Mouse (Mus musculus): ENCODE measurements around the gene Atg13. TPM values are rescaled to one million over a fixed set of nuclear protein-coding genes. Genes with fewer than 3 reads are reported as not detected.

Gene Atg13
- total RNA-seq, 2 experiments from 2014 or later: 10.1 to 22.0 TPM

GRCm38 (mm10) chr2:91650360-91650995 lies 59.9 kb downstream of the Atg13 start:
- peak; percentile 42 for ATAC-seq (replicated peaks; ENCODE audit: low FRiP score, low TSS enrichment, poor library complexity, severe bottlenecking)

DNA sequence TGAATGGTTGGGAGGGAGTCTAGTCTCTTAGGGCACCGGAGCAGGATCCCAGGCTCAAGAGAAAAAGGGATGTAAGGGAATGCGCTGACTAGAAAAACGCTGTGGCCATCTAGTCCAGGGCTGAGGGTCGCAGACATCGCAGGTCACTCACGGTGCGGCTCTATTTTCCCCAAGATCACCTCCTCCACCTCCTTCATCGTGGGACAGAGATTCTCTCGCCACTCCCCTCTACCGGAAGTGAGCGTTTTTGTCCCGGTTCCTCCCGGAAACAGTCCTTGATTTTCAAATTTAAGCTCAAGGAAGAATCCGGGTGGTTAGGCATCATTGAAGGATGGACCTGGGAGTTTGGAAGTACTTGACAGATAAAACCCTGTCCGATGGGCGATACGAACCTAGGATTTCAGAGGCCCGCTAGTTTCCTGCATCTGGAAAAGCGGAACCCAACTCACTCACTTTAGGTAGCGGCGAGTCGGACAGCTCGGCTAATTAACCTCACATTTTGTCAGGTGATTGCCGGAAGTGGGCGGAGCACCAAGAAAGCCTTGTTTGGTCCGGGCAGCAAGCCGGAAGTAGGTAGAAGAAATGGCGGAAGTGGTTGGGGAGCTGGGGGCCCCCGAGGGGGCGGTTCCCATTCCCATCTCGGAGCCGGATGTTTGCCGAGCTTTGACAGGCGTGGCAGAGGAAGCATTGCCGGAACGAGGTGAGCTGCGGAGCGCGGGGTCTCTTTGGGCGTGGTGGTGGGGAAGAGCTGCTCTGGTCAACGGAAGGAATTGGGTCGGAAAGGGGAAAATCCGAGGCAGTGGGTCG lies 60.6 kb downstream of the Atg13 start, which contains the start of the genes Zfp408 and Arhgap1:
Zfp408 (minus strand) TSS at position 239 of the 807 bp plus-strand sequence.
Arhgap1 (plus strand) TSS at position 308 of the 807 bp plus-strand sequence.
- peak; percentile 90 for ATAC-seq (replicated peaks; ENCODE audit: low FRiP score, low TSS enrichment, poor library complexity, severe bottlenecking)

DNA sequence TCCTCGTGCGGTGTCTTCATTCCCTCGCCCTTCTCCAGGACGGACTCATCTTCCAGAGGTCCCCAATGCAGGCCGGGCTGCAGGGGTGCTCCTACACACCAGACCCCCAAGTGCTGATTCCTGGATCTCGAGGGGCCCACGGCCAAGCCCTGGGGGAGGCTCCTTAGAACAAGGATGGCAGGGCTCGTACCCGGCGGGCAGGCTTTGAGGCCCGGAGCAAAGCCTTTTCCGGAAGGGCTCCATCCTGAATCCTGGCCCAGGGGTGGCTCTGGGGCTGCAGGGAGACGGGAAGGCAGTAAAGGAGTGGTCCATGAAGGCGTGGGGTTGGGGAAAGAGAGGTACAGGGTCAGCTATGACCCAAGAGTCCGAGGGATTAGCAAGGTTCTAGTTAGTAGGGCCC lies 61.2 kb downstream of the Atg13 start:
- ATAC-seq (replicated peaks; ENCODE audit: low FRiP score, low TSS enrichment, poor library complexity, severe bottlenecking): no peak

DNA sequence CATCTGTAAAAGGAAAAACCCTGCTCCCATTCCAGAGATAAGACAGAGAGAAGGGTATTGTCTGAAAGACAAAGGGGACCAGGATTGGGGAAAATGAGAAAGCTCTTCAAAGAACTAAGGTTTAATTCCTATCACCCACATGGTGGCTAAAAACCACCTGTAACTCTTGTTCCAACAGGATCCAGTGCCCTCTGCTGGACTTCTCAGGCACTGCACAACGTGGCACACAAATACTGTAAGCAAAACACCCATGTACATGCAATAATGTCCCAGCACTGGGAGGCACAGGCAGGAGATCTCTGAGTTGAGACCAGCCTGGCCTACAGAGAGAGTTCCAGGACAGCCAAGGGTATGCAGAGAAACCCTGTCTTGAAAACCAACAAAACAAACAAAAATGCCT lies 63.6 kb downstream of the Atg13 start:
- ATAC-seq (replicated peaks; ENCODE audit: low FRiP score, low TSS enrichment, poor library complexity, severe bottlenecking): no peak

DNA sequence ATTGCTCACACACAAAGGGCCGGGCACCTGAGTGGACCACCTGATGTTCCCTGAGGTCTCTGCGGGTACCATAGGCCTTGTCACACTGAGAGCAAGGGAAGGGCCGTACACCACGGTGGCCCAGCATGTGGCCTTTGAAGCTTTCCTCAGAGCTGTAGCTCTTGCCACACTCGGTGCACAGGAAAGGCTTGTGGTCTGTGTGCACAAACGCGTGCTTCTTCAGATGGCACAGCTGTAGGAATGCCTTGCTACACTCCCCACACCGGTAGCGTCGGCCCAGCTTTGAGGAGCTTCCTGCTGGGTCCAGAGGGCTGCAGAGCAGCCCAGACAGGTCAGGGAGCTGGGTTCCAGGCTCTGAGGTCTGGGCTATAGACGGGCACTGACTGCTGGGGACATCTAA lies 64.6 kb downstream of the Atg13 start:
- ATAC-seq (replicated peaks; ENCODE audit: low FRiP score, low TSS enrichment, poor library complexity, severe bottlenecking): no peak

GRCm38 (mm10) chr2:91645354-91645753 lies 65.0 kb downstream of the Atg13 start:
- ATAC-seq (replicated peaks; ENCODE audit: low FRiP score, low TSS enrichment, poor library complexity, severe bottlenecking): no peak

DNA sequence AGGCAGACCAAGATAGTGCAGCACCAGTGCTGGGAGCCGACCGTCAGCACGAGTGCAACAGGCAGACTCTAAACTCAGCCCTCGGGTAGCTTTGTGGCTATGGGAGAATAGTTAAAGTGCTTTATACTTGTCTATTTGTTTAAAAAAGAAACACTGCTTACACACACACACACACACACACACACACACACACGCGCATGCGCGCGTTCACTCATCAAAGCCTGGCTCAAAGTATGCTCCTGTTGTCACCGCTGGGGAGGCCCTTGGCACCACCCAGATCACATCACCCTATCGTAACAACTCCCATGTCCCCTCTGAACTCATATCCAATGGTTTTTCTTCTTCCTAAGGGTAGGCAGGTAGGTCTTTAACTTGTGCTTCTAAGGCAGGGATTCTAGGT lies 66.4 kb downstream of the Atg13 start:
- ATAC-seq (replicated peaks; ENCODE audit: low FRiP score, low TSS enrichment, poor library complexity, severe bottlenecking): no peak

GRCm38 (mm10) chr2:91642825-91643415 lies 67.5 kb downstream of the Atg13 start:
- peak; percentile 21 for ATAC-seq (replicated peaks; ENCODE audit: low FRiP score, low TSS enrichment, poor library complexity, severe bottlenecking)

DNA sequence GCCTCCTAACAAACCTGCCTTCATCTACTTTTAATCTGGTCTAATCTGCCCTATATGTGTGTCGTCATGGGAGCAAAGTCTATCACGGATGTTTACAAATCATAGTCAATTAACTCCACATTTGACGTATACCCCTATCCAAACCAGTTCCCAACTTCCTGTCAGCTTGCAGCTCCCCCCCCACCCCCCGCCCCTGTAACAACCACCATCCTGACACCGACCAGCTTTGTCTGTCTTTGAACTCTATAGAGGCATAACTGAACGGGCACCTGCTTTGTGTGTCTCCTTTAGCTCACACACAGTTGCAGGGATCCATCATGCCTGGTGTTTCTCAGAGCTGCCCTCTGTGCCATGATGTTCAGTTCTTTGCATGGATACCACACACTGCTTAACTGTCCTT lies 71.4 kb downstream of the Atg13 start:
- no peak for ATAC-seq (replicated peaks; ENCODE audit: low FRiP score, low TSS enrichment, poor library complexity, severe bottlenecking)

DNA sequence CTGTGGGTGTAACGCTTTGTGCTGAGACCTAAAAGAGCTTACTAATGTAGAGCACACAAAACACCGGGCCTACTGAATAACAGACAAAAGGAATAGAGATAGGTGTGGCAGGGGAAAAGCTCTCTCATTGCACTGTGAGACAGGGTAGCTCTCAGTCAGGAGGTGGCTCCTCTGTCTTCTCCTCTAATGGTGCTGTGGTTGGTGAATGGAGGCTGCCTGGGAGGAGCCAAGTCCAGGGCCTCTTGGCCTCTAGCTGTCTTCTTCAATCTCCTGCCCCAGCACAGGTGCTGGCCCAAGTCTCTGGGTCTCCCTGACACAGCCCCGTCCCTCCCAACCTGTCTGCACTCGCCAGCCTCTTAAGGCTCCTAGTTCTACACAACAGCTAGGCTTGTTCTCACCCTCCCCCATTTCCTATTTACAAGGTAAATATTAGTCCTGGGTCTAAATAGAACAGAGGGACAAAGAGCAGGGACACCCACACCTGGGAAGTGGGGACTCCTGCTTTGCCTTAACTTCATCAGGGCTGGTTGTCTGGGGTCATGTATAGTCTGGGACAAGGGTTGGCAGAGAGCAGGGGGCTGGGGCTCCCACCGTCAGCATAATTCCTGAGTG lies 73.5 kb downstream of the Atg13 start:
- ATAC-seq (replicated peaks; ENCODE audit: low FRiP score, low TSS enrichment, poor library complexity, severe bottlenecking): peak; percentile 66

DNA sequence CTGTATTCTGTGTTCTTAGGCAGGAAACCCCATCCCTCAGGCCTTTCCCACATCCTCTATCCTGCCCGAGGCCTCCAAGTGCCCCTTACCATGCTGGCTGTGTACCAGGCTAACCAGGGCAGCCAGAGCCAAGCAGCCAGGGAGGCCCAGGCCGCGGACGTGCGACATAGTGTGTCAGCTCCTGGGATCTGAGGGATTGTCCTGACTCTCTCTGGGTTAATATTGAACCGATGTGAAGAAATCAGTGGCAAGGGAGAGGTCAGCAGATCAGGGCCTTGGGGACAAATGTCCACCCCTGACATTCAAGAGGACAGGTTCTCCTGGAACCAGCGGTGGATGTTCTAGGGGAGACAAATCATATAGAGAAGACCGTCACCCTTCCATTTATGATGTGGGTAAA lies 74.1 kb downstream of the Atg13 start, which contains the start of gene F2:
F2 (minus strand) TSS at position 186 of the 400 bp plus-strand sequence.
- ATAC-seq (replicated peaks; ENCODE audit: low FRiP score, low TSS enrichment, poor library complexity, severe bottlenecking): no peak

DNA sequence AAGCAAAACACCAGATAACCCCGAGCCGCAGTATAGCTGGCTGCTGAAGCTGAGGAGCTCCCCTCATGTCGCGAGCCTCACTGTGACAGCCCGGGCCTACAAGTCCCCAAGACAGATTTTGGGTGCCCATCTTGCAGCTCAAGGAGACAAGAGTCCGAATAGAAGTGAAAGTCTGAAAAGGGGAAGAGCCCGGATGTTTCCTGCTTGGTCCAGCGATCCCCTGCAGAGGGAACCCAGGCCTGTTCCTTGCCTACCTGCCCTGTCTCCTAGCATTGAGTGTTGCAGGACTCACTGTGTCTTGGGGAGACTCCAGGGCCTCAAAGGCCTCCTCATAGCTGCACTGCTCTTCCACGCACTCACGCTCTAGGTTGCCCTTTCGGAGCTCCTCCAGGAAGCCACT lies 74.9 kb downstream of the Atg13 start:
- ATAC-seq (replicated peaks; ENCODE audit: low FRiP score, low TSS enrichment, poor library complexity, severe bottlenecking): no peak

GRCm38 (mm10) chr2:91634841-91635240 lies 75.5 kb downstream of the Atg13 start:
- ATAC-seq (replicated peaks; ENCODE audit: low FRiP score, low TSS enrichment, poor library complexity, severe bottlenecking): peak; percentile 87

GRCm38 (mm10) chr2:91633334-91633977 lies 76.9 kb downstream of the Atg13 start:
- ATAC-seq (replicated peaks; ENCODE audit: low FRiP score, low TSS enrichment, poor library complexity, severe bottlenecking): no peak

- ATAC-seq (replicated peaks; ENCODE audit: low FRiP score, low TSS enrichment, poor library complexity, severe bottlenecking): no peak
Measured at GRCm38 (mm10) chr2:91632316-91632715, 78.1 kb downstream of the Atg13 start.

- no peak for ATAC-seq (replicated peaks; ENCODE audit: low FRiP score, low TSS enrichment, poor library complexity, severe bottlenecking)
Measured at GRCm38 (mm10) chr2:91631826-91632225, 78.5 kb downstream of the Atg13 start.

GRCm38 (mm10) chr2:91630384-91630783 lies 80.0 kb downstream of the Atg13 start:
- no peak for ATAC-seq (replicated peaks; ENCODE audit: low FRiP score, low TSS enrichment, poor library complexity, severe bottlenecking)

GRCm38 (mm10) chr2:91629682-91630081 lies 80.7 kb downstream of the Atg13 start:
- ATAC-seq (replicated peaks; ENCODE audit: low FRiP score, low TSS enrichment, poor library complexity, severe bottlenecking): no peak

- ATAC-seq (replicated peaks; ENCODE audit: low FRiP score, low TSS enrichment, poor library complexity, severe bottlenecking): no peak
Measured at GRCm38 (mm10) chr2:91628171-91628570, 82.2 kb downstream of the Atg13 start.

- no peak for ATAC-seq (replicated peaks; ENCODE audit: low FRiP score, low TSS enrichment, poor library complexity, severe bottlenecking)
Measured at GRCm38 (mm10) chr2:91627486-91627885, 82.9 kb downstream of the Atg13 start.

Data from megakaryocyte-erythroid progenitor cell, adult 5-6 weeks (primary cell).